Mouse (Mus musculus): Measurements from ENCODE around the gene Aplp2. TPM values are rescaled to one million over a fixed set of nuclear protein-coding genes. Genes with fewer than 3 reads are reported as not detected.
"Not testable (repeated sequence)": the region's sequence is repeated elsewhere in the genome, so short reads cannot be mapped to it uniquely, and the experiment has no call there.

The Aplp2 gene
- polyA plus RNA-seq, 1 experiment from 2014 or later, result 336 TPM

DNA sequence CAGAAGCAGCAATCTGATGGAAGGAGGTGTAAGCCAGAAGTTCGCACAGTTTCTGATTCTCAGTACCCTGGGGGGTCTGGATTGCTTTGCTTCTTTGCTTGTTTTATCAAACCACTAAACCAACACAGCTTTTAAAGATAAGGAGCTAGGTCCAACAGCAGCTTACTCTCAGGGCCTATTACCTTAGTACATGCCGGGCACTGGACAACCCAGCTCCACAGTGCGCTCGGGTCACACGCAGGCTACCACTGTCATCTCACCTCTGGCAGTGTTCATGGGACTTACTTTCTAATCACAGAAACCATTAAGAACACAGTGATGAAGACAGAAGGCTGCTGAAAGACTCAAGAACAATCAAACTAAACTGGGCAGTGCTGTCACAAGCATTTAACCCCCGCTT lies 36.3 kb downstream of the Aplp2 start:
- ATAC-seq (replicated peaks; ENCODE audit: low FRiP score), result no peak
- H3K4me1 ChIP-seq, result 0 out of 2 replicates have a peak, but pooled peaks cover 3% of the 10 kb centered on the region
- H3K9ac ChIP-seq, result no peak overlapping the region
- 91% methylated on average over 6 of the region's 6 CpGs for WGBS
- no peaks in the 10 kb centered on the region for H3K27me3 ChIP-seq
- H3K36me3 ChIP-seq, result peaks cover 56% of the 10 kb centered on the region
- no peaks in the 10 kb centered on the region for H3K9me3 ChIP-seq (replicated peaks)
- H3K4me2 ChIP-seq, result no peak overlapping the region
- H3K4me3 ChIP-seq (replicated peaks), result no peak overlapping the region
- H3K27ac ChIP-seq, result no peak overlapping the region

DNA sequence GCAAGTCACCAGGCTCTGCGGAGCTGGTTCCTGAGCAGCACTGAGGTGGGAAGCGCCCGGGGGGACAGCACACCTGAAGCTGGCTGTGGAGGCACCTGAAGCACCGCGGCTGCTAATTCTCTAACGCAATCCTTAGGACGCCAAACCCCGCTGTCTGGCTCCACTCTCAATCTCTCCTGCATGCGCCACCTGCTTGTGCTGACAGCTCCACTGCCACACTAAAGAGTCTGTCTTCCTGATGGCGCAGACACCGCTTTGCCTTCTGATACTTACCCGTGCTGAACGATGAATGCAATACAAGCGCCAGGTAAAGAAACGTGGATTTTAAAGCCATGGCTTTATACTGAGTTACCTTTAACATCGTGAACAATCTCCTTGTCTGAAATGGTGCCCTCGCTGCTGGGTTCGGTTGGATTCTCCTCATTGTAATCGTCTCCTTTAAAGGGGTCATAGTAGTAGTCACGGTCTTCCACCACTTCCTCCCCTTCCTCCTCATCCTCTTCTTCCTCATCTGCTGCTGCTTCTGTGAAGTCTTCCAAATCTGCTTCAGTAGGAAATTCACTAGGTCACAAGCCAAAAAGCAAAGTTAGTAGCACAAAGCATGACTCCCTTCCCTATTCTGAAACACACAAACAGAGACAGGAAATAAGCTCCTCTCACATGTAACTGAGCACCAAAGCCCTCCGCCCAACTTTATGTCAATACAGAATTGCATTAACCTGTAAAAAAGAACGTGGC lies 43.1 kb downstream of the Aplp2 start:
- Histone ChIP-seq H3K36me3 (peaks cover 74% of the 10 kb centered on the region), H3K27me3 (no peaks in the 10 kb centered on the region), H3K9ac (no peak overlapping the region)

DNA sequence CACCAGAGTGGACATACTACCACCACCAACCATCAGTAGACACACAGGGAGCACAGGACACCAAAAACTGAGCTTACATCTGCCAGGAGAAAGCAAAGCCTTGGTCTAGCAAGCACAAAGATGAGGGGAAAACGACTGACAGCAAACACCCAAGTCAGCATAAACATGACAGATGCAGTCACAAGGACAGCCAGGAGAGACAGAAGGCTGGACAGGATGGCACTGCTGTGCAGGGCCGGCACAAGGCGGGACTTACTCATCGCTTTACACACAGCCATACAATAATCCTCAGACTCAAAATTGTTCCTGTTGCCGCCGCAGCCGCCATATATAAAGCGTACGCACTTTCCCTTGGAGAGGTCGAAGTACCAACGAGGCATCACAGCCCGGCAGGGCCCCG lies 44.3 kb downstream of the Aplp2 start:
- 89% methylated on average over 13 of the region's 13 CpGs for WGBS

More for the DNA sequence above, 43.1 kb downstream of the Aplp2 start:
- 94% methylated on average over 22 of the region's 22 CpGs for WGBS
- Histone ChIP-seq H3K4me1 (no peaks in the 10 kb centered on the region), H3K4me3 (replicated peaks) (no peak overlapping the region), H3K27ac (no peak overlapping the region), H3K9me3 (replicated peaks) (no peaks in the 10 kb centered on the region), H3K4me2 (no peak overlapping the region)
- no peak for ATAC-seq (replicated peaks; ENCODE audit: low FRiP score)

DNA sequence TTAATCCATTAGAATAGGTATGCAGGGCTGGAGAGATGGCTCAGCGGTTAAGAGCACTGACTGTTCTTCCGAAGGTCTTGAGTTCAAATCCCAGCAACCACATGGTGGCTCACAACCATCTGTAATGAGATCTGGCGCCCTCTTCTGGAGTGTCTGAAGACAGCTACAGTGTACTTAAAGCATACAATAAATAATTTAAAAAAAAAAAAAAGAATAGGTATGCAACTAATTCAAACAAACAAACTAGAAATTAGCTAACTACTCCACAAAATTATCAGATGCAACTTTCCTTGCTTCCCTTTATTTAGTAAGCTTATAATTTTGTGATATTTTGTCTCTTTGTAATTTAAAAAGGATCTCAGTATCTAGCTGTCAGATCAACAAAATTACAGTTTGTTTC lies 46.1 kb downstream of the Aplp2 start:
- ATAC-seq (replicated peaks; ENCODE audit: low FRiP score); H3K9me3 ChIP-seq (replicated peaks); H3K4me2 ChIP-seq; H3K27ac ChIP-seq; H3K4me1 ChIP-seq; H3K9ac ChIP-seq; H3K4me3 ChIP-seq (replicated peaks); H3K27me3 ChIP-seq: not testable (repeated sequence)
- peaks cover 84% of the 10 kb centered on the region for H3K36me3 ChIP-seq
- 92% methylated on average over 3 of the region's 3 CpGs for WGBS

More for the DNA sequence above, 44.3 kb downstream of the Aplp2 start:
- ATAC-seq (replicated peaks; ENCODE audit: low FRiP score), result no peak
- H3K4me3 ChIP-seq (replicated peaks), result no peak overlapping the region
- no peaks in the 10 kb centered on the region for H3K27me3 ChIP-seq
- no peak overlapping the region for H3K9ac ChIP-seq
- H3K27ac ChIP-seq, result no peak overlapping the region
- H3K36me3 ChIP-seq, result peaks cover 83% of the 10 kb centered on the region
- H3K4me1 ChIP-seq, result no peaks in the 10 kb centered on the region
- H3K9me3 ChIP-seq (replicated peaks), result no peaks in the 10 kb centered on the region
- H3K4me2 ChIP-seq, result no peak overlapping the region

DNA sequence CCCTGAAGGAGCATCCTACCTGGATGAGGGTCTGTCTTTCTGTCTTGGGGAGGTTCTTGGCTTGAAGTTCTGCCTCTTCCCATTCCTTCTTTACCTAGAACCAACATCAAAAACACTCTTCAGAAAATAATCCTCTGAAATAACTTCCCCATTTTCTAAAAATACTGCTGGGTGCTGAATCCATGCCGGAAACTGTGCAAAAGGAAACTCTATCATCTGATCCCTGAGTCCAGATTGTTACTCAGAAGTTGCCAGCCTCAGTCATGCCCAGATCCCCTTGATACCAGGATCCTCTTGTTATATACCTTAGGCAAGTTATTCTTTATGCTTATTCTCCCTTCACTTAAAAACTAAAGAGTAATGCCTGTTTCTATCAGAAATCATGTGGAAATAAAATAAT lies 48.3 kb downstream of the Aplp2 start:
- Histone ChIP-seq H3K9me3 (replicated peaks) (no peaks in the 10 kb centered on the region), H3K4me1 (no peaks in the 10 kb centered on the region), H3K4me2 (no peak overlapping the region), H3K27me3 (no peaks in the 10 kb centered on the region), H3K36me3 (peaks cover 94% of the 10 kb centered on the region), H3K9ac (no peak overlapping the region), H3K27ac (no peak overlapping the region), H3K4me3 (replicated peaks) (no peak overlapping the region)
- no peak for ATAC-seq (replicated peaks; ENCODE audit: low FRiP score)
- WGBS, result 88% methylated on average over 1 of the region's 1 CpGs

DNA sequence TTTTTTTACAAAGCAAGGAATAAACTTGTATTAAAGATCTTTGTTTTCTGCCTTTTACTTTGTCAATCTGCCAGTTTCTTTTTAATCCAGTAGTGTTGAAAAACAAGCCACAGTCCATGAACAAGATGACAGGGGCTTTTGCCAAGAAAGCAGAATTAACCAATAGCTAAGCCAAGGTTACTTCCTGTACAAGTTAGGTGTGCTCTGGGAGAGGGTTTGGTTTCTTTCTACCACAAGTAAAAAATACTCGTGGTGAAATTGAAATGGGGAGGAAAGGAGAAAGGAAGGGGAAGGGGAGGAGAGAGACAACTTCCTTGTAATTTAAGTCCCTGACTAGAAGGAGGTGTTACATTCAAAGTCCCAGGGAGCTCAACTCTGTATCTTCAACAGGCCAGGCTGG lies 48.7 kb downstream of the Aplp2 start:
- Histone ChIP-seq H3K4me2 (no peak overlapping the region), H3K4me1 (no peaks in the 10 kb centered on the region), H3K9ac (no peak overlapping the region), H3K36me3 (peaks cover 94% of the 10 kb centered on the region), H3K9me3 (replicated peaks) (no peaks in the 10 kb centered on the region), H3K27me3 (no peaks in the 10 kb centered on the region), H3K27ac (no peak overlapping the region), H3K4me3 (replicated peaks) (no peak overlapping the region)
- WGBS, result 72% methylated on average over 1 of the region's 1 CpGs
- ATAC-seq (replicated peaks; ENCODE audit: low FRiP score), result no peak

DNA sequence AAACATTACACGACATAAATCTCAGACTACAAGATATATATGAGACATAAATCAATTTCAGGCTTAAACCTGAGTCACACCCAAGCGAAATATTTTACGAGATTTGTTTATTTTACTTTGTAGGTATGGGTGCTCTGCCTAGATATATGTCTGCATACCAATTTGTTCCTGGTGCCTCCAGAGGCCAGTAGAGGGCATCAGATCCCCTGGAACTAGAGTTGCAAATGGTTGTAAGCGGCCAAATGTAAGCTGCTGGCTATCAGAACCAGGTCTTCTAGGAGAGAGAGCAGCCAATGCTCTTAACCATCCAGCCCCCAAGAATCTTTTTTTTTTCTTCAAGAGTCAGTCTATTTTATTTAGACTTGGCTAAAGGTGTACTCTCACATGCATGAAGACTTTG lies 51.7 kb downstream of the Aplp2 start:
- Histone ChIP-seq H3K4me1 (no peaks in the 10 kb centered on the region), H3K9ac (no peak overlapping the region), H3K36me3 (peaks cover 99% of the 10 kb centered on the region), H3K4me3 (replicated peaks) (no peak overlapping the region), H3K4me2 (no peak overlapping the region), H3K27me3 (no peaks in the 10 kb centered on the region), H3K9me3 (replicated peaks) (no peaks in the 10 kb centered on the region), H3K27ac (no peak overlapping the region)
- ATAC-seq (replicated peaks; ENCODE audit: low FRiP score), result no peak
- WGBS, result 72% methylated on average over 4 of the region's 4 CpGs

DNA sequence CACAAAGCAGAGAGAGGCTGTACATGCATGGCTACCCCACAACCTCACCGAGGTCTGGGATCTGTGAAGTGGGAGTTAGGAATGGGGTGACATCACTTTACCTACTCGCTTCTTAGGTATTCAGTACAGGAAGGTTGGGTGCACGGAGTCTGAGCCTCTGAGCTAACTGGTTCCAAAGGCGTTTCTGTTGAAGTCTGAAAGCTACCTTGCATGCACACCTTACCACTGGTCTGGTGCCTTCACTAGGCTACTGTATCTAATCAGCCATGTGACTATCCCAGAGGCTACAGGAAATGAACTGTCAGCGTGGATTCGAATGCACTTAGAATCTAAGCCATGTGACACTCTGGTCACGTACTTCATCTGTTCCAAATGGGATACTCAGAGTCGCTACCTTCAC lies 55.0 kb downstream of the Aplp2 start:
- H3K4me2 ChIP-seq, result no peak overlapping the region
- H3K4me3 ChIP-seq (replicated peaks), result no peak overlapping the region
- no peaks in the 10 kb centered on the region for H3K4me1 ChIP-seq
- WGBS, result 88% methylated on average over 8 of the region's 8 CpGs
- peaks cover 98% of the 10 kb centered on the region for H3K36me3 ChIP-seq
- H3K9me3 ChIP-seq (replicated peaks), result no peaks in the 10 kb centered on the region
- H3K27me3 ChIP-seq, result no peaks in the 10 kb centered on the region
- no peak for ATAC-seq (replicated peaks; ENCODE audit: low FRiP score)
- H3K9ac ChIP-seq, result no peak overlapping the region
- H3K27ac ChIP-seq, result no peak overlapping the region

DNA sequence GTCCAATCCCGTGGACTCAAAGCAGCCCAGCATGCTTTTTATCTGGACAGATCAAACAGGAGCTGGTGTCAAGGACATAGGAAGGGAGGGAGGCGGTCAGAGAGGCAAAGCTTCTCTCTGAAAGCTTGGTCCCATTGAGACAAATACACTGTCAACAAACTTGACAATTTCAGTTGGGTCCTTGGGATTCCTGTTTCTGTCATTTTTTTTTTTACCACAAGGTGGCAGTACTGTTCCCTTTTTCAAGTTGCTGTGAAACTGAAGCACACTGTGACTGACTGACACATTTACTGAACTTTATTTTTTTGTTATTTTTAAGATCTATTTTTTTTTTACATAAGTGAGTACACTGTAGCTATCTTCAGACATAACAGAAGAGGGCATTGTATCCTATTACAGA lies 60.6 kb downstream of the Aplp2 start:
- ATAC-seq (replicated peaks; ENCODE audit: low FRiP score), result no peak
- Histone ChIP-seq H3K4me2 (no peak overlapping the region), H3K4me3 (replicated peaks) (no peak overlapping the region), H3K9ac (no peak overlapping the region), H3K4me1 (peaks cover 3% of the 10 kb centered on the region; the same call in 1 of the 2 replicates), H3K9me3 (replicated peaks) (no peaks in the 10 kb centered on the region), H3K36me3 (peaks cover 81% of the 10 kb centered on the region), H3K27ac (no peak overlapping the region), H3K27me3 (no peaks in the 10 kb centered on the region)
- 82% methylated on average over 2 of the region's 2 CpGs for WGBS

DNA sequence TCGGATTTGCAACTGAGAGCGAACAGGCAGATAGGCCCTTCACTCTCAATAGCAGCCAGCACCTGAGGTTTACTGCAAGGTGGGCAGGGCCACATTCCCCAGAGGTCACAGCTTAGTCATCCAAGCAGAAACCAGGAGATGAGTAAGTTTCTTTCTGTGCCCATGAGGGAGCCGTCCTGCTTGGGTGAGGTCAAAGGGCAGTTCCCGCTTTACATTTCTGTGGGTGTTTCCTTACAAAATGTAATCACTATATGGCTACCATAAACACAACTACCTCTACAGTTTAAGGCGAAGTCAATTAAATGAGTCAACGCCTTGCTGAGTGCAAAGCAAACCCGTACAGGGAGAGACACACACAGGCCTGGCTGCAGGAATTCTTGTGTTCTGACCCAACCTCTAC lies 63.5 kb downstream of the Aplp2 start:
- Histone ChIP-seq H3K27me3 (no peaks in the 10 kb centered on the region), H3K9ac (no peak overlapping the region), H3K4me3 (replicated peaks) (no peak overlapping the region), H3K4me1 (peaks cover 3% of the 10 kb centered on the region; the same call in 1 of the 2 replicates), H3K4me2 (no peak overlapping the region), H3K36me3 (peaks cover 52% of the 10 kb centered on the region), H3K27ac (no peak overlapping the region), H3K9me3 (replicated peaks) (no peaks in the 10 kb centered on the region)
- ATAC-seq (replicated peaks; ENCODE audit: low FRiP score), result no peak; the same call in 1 of the 2 replicates
- WGBS, result 51% methylated on average over 7 of the region's 7 CpGs

DNA sequence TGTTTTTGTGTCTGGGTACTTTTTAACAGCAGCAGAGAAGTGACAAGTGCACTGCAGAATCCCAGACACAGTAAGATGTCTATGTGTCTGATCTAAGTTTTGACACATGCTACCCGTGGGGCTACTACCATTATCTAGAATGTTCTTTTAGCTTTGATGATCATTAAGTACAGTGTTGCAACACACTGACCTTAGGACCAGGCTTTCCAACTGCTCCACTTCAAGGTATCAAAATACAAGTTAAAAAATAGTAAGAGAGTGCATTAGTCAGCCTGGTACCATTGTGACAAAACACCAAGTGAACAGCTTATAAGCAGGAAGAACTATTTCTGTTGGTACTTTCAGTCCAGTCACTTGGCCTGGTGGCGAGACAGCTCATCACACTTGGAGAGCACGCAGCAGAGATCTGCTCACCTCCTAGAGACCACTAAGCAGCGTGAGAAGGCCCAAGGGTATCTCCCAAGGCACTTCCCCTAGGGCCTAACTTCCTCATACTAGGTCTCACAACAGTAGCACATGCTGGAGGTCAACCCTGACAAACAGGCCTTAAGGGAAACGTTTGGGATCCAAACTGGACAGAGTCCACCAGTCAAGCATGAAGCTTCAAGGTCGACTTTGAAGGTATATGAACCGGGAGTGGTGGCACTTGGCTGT lies 66.2 kb downstream of the Aplp2 start:
- WGBS, result 62% methylated on average over 7 of the region's 7 CpGs
- H3K36me3 ChIP-seq, result peaks cover 28% of the 10 kb centered on the region
- H3K27me3 ChIP-seq, result no peaks in the 10 kb centered on the region
- H3K9me3 ChIP-seq (replicated peaks), result no peaks in the 10 kb centered on the region
- H3K4me1 ChIP-seq, result peaks cover 3% of the 10 kb centered on the region; the same call in 1 of the 2 replicates
- no peak overlapping the region for H3K9ac ChIP-seq
- no peak overlapping the region for H3K27ac ChIP-seq
- no peak overlapping the region for H3K4me3 ChIP-seq (replicated peaks)
- no peak overlapping the region for H3K4me2 ChIP-seq
- ATAC-seq (replicated peaks; ENCODE audit: low FRiP score), result no peak

DNA sequence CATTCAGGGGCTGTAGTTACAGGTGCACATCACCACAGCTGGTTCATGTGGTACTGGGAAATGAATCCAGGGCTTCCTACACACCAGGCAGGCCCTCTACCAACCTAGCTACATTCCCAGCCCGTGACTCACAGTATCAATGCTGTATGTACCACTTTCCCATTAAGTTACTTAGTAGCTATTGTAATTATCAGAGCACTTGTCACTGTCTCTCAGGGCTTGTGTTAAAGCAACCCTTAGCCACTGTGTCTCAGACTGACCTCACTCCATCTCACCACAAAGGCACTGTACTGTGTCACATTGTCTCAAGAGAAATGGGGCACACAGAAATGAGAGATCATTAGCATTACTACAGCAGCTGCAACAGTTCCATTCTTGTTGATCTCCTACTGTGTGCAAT lies 68.7 kb downstream of the Aplp2 start:
- WGBS, result 88% methylated on average over 1 of the region's 1 CpGs
- H3K9ac ChIP-seq, result no peak overlapping the region
- ATAC-seq (replicated peaks; ENCODE audit: low FRiP score), result no peak
- H3K4me3 ChIP-seq (replicated peaks), result no peak overlapping the region
- no peaks in the 10 kb centered on the region for H3K9me3 ChIP-seq (replicated peaks)
- H3K27me3 ChIP-seq, result no peaks in the 10 kb centered on the region
- H3K4me2 ChIP-seq, result no peak overlapping the region
- H3K36me3 ChIP-seq, result peaks cover 4% of the 10 kb centered on the region
- H3K4me1 ChIP-seq, result peaks cover 1% of the 10 kb centered on the region; the same call in 1 of the 2 replicates
- H3K27ac ChIP-seq, result no peak overlapping the region
